Mouse (Mus musculus): ENCODE data around the gene Gm20696.

Gene Gm20696

GRCm38 (mm10) chr6:99359036-99359698, 307.4 kb downstream of the Gm20696 start:
- no peak for TF ChIP-seq GATA4 (IDR thresholded peaks at IDR 0.05; ENCODE audit: insufficient replicate concordance, low read length)

- TF ChIP-seq GATA4 (IDR thresholded peaks at IDR 0.05; ENCODE audit: insufficient replicate concordance, low read length) = no peak
Measured at GRCm38 (mm10) chr6:99357931-99358330, 308.7 kb downstream of the Gm20696 start.

DNA sequence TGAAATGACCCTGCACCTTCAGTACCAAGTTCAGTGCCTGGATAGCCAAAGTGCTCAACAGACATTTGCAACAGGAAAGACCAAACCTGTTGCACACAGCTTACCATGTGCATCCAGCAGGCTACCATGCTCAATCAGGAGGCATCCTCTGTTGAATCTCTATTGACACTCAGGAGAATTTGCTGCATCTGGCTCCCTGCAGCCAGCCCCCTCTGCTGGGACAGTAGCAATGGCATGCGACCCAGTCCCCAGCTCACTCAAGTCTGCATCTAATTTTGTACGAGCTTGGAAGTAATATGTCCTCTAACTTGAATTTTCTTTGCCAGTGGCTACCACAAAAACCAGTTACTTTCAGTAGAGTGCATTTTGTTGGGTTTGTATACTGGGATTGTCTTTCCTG, 312.3 kb downstream of the Gm20696 start:
- no peak for TF ChIP-seq GATA4 (IDR thresholded peaks at IDR 0.05; ENCODE audit: insufficient replicate concordance, low read length)

DNA sequence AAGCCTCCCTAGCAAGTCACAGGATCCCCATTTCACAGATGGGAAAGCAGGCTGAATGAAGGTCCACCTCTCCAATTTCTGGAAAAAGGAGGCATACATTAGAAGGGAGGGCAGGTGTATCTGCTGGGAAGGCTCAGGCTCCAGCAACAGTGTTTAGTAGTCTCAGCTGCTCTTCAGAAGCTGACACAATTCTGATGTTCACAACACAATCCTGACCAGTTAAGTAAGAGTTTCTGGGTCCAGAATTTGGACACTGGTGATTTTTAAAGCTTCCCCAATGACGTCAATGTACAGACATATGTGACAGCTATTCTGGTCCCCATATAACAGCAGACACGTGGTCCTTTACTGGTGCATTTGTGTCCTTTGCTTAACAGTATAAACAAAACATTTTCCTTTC, 313.2 kb downstream of the Gm20696 start:
- TF ChIP-seq GATA4 (IDR thresholded peaks at IDR 0.05; ENCODE audit: insufficient replicate concordance, low read length) = no peak

DNA sequence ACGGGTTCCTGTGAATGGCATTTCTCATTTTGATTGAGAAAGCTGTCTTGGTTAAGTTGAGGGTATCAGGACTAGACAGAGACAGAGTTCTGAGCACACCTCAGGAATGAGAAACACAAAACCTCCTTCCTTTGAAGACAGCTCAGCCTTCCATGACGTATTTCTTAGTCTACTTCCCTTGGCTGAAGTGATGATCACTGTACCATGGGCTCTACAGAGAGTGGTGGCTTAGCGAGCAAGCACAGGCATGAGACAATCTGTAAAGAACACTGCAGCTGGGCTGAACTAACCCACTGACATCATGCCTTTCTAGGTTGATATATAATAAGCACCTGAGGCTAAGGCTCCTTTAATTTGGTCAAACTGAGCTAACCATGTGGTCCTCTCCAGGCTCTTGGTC, 316.0 kb downstream of the Gm20696 start:
- no peak for TF ChIP-seq GATA4 (IDR thresholded peaks at IDR 0.05; ENCODE audit: insufficient replicate concordance, low read length)

- no peak for TF ChIP-seq GATA4 (IDR thresholded peaks at IDR 0.05; ENCODE audit: insufficient replicate concordance, low read length)
Measured at GRCm38 (mm10) chr6:99350156-99350555, 316.4 kb downstream of the Gm20696 start.

GRCm38 (mm10) chr6:99347836-99348235, 318.8 kb downstream of the Gm20696 start:
- no peak for TF ChIP-seq GATA4 (IDR thresholded peaks at IDR 0.05; ENCODE audit: insufficient replicate concordance, low read length)

DNA sequence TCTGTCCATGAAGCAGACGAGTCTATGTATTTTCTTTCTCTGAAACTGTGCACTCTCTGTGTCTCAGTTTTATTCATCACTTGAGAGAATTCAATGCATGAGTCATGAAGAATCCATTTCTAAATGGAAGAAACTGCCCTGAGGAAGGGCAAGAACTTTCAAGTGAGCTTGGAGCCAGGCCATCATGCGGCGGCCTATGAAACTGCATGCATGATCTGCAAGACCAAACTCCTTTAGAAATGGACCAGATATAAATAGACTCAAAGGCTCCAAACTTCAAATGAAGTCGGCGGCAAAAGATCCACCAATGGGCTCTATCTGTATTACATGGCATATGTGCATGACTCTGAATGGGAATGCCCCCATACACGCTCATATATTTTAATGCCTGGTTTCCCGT, 321.6 kb downstream of the Gm20696 start:
- no peak for TF ChIP-seq GATA4 (IDR thresholded peaks at IDR 0.05; ENCODE audit: insufficient replicate concordance, low read length)

DNA sequence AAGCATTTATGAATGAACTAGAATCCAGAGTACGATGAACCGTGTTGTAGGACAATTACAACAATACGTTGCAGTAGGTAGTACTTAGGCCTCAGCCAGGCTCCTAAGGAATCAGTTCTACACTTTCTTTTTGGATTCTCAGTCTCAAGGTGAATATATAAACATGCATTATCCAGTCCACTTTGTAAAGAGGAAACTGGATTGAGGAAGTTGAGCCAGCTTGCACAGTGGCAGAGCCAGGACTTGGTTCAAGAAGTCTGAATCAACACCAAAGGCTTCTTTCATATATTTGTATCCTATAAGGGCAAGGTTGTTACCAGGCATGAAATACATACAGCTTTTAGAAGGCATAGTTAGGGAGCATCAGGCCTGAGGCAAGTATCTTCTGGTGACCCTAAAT, 322.2 kb downstream of the Gm20696 start:
- TF ChIP-seq GATA4 (IDR thresholded peaks at IDR 0.05; ENCODE audit: insufficient replicate concordance, low read length) = no peak

DNA sequence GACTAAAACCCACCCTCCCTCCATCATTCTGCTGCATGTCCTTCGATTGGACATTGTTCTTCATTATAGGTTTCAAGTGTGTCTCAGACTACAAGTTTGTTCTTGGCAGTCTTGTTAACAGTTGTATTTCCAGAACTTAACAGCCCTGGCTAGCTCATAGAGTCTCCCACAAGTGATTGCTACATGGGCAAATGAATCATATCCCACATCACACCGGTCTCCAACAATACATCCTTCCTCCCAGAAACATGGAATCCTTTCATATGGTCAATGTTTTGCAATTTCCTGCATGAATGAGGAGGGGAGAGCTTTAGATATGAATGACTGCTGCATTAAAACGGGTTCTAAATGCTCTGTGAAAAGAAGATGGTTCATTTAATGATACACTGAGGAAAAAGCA, 322.8 kb downstream of the Gm20696 start:
- TF ChIP-seq GATA4 (IDR thresholded peaks at IDR 0.05; ENCODE audit: insufficient replicate concordance, low read length) = no peak

- no peak for TF ChIP-seq GATA4 (IDR thresholded peaks at IDR 0.05; ENCODE audit: insufficient replicate concordance, low read length)
Measured at GRCm38 (mm10) chr6:99342416-99342815, 324.2 kb downstream of the Gm20696 start.

DNA sequence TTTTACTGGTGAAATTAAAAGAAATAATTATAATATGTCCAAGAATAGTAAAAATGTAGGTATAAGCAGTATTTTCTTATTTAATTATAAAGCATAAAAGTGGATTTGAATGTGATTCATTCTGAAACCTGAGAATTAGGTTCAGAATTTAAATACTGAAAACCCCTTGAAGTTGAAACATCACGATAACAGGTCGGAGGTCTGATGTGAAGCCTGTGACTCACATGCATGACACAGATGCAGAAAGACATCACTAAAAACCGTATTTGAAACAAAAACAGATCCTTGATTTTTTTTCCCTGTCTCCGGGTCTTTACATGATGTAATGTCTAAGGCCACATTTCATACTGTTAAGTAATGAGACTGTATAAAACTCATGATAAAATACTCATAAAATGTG, 325.7 kb downstream of the Gm20696 start:
- TF ChIP-seq GATA4 (IDR thresholded peaks at IDR 0.05; ENCODE audit: insufficient replicate concordance, low read length) = no peak

DNA sequence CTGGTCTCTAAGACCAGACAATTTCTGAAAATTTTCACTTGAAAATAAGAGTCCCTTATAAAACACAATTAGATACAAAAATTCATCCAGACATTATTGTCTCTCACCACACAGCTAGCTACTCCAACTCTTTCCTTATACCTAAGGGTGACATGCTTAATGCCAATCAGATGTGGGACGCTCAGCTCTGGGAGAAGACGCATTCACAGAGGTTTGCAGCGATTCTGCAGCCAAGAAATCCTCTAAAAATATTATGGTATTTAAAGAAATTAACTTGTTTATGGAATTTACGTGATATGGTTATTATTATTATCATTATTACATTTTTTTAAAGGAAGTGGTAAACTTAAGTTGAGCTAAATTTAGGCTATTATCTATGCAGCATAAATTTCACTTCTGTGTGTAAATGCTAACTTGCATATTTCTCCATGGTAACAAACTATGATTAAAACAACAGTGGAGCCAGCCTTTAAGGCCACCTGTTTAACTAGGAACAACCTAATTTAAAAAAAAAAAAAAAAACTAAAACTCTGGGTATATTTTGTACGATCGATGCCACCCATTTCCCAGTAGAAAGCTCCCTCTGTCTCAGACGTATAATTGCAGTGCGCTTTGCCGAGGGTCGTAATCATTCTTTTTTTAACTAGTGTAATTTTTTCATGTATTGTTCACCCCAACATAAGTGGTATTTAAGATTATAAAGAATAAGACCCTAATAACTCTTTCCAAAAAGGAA, 326.4 kb downstream of the Gm20696 start:
- no peak for TF ChIP-seq GATA4 (IDR thresholded peaks at IDR 0.05; ENCODE audit: insufficient replicate concordance, low read length)

- no peak for TF ChIP-seq GATA4 (IDR thresholded peaks at IDR 0.05; ENCODE audit: insufficient replicate concordance, low read length)
Measured at GRCm38 (mm10) chr6:99339343-99339620, 327.3 kb downstream of the Gm20696 start.

GRCm38 (mm10) chr6:99338593-99339342, 327.8 kb downstream of the Gm20696 start:
- TF ChIP-seq GATA4 (IDR thresholded peaks at IDR 0.05; ENCODE audit: insufficient replicate concordance, low read length) = no peak

- TF ChIP-seq GATA4 (IDR thresholded peaks at IDR 0.05; ENCODE audit: insufficient replicate concordance, low read length) = no peak
Measured at GRCm38 (mm10) chr6:99338174-99338573, 328.4 kb downstream of the Gm20696 start.

Data from liver, adult (tissue).